Mouse (Mus musculus) splenic B cell, adult 2 months (primary cell): ENCODE measurements around the gene Cxcl2.

Source experiments
- DNase-seq: peaks from one replicate; pipeline ENCODE4 v3.0.0-alpha.2; 2011; ENCODE audit warnings: low read depth, low spot score
- H3K27me3 ChIP-seq: 2 replicates; pipeline ENCODE4 v1.6.1; 2012; ENCODE audit warnings: mild to moderate bottlenecking, low read length, moderate library complexity, mixed read lengths; ENCODE audit not compliant: control insufficient read depth, poor library complexity, insufficient read depth, severe bottlenecking
- H3K36me3 ChIP-seq: 2 replicates; pipeline ENCODE4 v1.6.1; 2012; ENCODE audit warnings: mild to moderate bottlenecking, low read length, moderate library complexity, mixed read lengths; ENCODE audit not compliant: control insufficient read depth, poor library complexity, insufficient read depth, severe bottlenecking

The Cxcl2 gene

GRCm38 (mm10) chr5:90881682-90882081, 22.0 kb upstream of the Cxcl2 start:
- no peak for DNase-seq
- Histone ChIP-seq H3K36me3 (no peaks in the 10 kb centered on the region), H3K27me3 (no peaks in the 10 kb centered on the region)

DNA sequence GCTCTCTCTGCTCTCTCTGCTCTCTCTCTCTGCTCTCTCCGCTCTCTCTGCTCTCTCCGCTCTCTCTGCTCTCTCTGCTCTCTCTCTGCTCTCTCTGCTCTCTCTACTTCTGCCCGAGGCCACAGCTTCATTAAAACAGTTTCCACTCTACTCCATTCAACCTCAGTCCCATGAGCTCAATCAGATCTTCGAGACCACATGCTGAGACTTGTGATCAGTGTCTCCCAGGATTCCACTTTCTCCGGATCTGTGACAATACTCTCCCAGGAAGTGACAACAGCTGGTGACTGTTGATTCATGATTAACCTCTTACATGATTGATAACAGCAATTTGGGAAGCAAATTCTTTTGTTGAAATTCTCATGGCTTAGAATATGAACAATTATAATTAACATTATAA, 21.5 kb upstream of the Cxcl2 start:
- H3K36me3 ChIP-seq: no peaks in the 10 kb centered on the region
- DNase-seq: no peak
- H3K27me3 ChIP-seq: no peaks in the 10 kb centered on the region

DNA sequence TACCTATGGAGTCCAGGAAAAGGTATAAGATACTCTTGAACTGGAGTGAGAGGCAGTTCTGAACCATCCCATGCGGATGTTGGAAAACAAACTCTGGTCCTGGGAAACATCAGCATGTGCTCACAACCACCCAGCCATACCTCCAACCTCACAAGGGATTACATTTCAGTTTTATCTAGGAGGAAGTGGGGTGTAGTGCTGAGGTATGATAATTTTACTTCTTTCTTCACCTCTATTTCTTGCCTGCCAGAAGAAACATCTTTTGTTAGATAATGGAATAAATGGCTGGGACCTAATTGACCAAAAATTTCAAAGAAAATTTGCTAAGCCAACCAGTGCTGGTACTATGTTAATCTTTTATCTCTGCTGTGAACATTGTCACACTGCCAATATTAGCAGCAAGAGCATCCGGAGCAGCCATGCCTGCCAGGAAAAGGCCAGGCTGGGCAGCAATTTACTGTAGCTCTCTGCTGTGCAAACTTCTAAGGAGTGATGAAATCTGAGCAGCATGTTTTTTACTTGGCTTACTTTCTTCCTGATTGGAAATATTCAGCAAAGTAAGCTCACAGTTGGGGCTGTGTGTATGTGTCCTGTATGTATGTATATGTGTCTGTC, 18.9 kb upstream of the Cxcl2 start:
- Histone ChIP-seq H3K27me3 (no peaks in the 10 kb centered on the region), H3K36me3 (no peaks in the 10 kb centered on the region)
- DNase-seq: no peak

DNA sequence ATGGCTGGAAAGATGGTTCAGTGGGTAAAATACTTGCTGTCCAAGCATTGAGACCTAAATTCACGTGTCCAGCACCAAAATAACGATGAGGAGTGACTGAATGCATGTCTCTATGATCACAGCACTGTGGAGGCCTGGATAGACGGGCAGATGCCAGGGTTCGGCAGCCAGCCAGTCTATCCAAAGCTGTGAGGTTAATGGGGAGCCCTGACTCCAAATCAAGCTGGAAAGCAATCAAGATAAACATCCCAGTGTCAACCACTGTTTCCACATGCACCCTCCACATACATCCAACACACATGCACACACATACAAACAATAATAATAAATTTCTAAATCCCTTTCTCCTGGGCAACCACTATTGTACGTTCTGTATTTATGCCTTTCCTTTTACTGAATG, 15.0 kb upstream of the Cxcl2 start:
- Histone ChIP-seq H3K27me3 (no peaks in the 10 kb centered on the region), H3K36me3 (no peaks in the 10 kb centered on the region)
- DNase-seq: no peak

- H3K36me3 ChIP-seq: no peaks in the 10 kb centered on the region
- no peak for DNase-seq
- H3K27me3 ChIP-seq: no peaks in the 10 kb centered on the region
Measured at GRCm38 (mm10) chr5:90890519-90891463, 12.9 kb upstream of the Cxcl2 start, which contains the start of gene Cxcl1. Gene Cxcl1 (plus strand): TSS chr5:90891241.

- no peak for DNase-seq
- Histone ChIP-seq H3K36me3 (no peaks in the 10 kb centered on the region), H3K27me3 (no peaks in the 10 kb centered on the region)
Measured at GRCm38 (mm10) chr5:90891464-90891813, 12.2 kb upstream of the Cxcl2 start.

GRCm38 (mm10) chr5:90894231-90894630, 9.4 kb upstream of the Cxcl2 start:
- no peaks in the 10 kb centered on the region for H3K27me3 ChIP-seq
- no peaks in the 10 kb centered on the region for H3K36me3 ChIP-seq
- DNase-seq: no peak

GRCm38 (mm10) chr5:90897429-90897828, 6.2 kb upstream of the Cxcl2 start:
- DNase-seq: no peak
- Histone ChIP-seq H3K36me3 (no peaks in the 10 kb centered on the region), H3K27me3 (no peaks in the 10 kb centered on the region)

GRCm38 (mm10) chr5:90899308-90899707, 4.4 kb upstream of the Cxcl2 start:
- Histone ChIP-seq H3K27me3 (no peaks in the 10 kb centered on the region), H3K36me3 (no peaks in the 10 kb centered on the region)
- DNase-seq: no peak

- Histone ChIP-seq H3K27me3 (no peaks in the 10 kb centered on the region), H3K36me3 (no peaks in the 10 kb centered on the region)
- DNase-seq: no peak
Measured at GRCm38 (mm10) chr5:90900147-90900546, 3.5 kb upstream of the Cxcl2 start.

GRCm38 (mm10) chr5:90900688-90901087, 3.0 kb upstream of the Cxcl2 start:
- H3K36me3 ChIP-seq: no peaks in the 10 kb centered on the region
- no peaks in the 10 kb centered on the region for H3K27me3 ChIP-seq
- no peak for DNase-seq

DNA sequence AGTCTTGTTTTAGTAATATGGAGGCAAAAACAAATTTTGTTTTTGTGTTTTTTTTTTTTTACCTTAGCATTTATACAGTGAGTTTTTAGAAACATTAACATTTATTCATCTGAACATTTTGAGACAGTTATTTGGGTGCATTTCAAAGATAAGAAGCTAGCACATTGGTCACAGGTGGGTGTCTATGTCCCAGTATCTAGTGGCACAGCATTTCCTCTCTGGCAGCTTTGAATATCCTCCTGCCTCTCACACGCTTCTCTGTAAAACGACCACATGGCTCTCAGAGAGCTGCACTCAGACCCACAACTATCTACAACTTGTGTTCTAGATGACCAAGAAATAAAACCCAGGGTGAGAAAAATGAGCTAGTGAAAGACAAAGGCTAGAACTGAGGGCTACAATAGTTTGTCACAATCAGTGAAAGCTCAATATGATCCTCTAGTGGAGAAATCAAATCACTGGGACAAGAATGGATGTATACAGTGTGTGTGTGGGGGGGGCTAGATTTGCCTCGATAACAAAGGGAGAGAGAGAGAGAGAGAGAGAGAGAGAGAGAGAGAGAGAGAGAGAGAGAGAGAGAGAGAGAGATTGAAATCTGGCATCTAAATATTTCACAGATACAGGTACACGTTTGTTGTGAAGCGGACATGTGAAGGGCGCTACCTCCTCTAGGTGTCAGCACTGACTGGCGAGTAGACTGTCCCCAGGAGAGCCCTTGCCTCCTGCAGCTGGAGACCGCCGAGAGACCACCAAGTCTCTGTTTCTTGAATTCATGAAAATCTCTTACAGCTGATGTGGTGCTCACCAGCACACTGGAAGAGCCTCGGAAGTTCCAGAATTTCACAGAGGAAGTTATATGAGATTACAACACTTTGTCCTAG, 1.1 kb upstream of the Cxcl2 start:
- DNase-seq: peak; percentile 30
- Histone ChIP-seq H3K36me3 (no peaks in the 10 kb centered on the region), H3K27me3 (no peaks in the 10 kb centered on the region)

DNA sequence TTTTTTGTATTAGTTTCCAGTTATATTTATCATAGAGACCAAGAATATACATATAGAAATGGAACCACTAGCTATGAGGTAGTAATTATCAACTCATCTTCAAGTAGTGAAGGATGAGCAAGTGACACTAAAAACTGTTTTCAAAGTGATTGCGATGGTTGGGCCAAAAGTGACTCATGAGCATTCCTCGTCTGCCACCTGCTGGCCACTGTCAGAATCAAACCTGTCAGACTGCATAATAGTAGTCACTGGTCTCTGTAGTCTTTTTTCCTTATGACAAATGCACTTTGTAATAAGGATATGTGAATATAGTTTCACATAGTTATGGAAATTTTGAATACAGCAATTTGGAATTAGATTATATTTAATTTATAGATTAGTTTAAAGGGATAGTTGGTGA, 5.3 kb downstream of the Cxcl2 start:
- peak; percentile 79 for DNase-seq
- Histone ChIP-seq H3K36me3 (no peaks in the 10 kb centered on the region), H3K27me3 (no peaks in the 10 kb centered on the region)

DNA sequence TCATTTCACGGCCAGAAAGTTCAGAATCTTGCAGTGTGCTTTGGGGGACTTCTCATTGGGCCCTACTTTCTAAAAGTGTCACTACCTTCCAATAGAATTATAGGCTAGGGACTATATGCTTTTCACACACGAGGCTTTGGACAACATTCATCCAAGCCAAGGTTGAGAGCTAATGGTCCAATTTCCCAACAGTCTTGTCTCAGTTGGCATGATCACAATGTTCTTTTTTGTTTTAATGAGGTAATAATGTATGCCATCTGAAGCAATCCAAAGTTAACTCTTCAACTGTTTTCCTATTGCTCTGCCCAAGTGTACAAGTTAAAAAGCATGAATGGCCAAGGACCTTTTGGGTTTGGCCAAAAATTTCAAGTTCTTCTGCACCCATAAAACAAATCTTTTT, 15.8 kb downstream of the Cxcl2 start:
- no peaks in the 10 kb centered on the region for H3K27me3 ChIP-seq
- no peak for DNase-seq
- no peaks in the 10 kb centered on the region for H3K36me3 ChIP-seq

- Histone ChIP-seq H3K36me3 (no peaks in the 10 kb centered on the region), H3K27me3 (no peaks in the 10 kb centered on the region)
- DNase-seq: no peak
Measured at GRCm38 (mm10) chr5:90922958-90923357, 19.3 kb downstream of the Cxcl2 start.
